Mouse (Mus musculus) v-Abl transformed pro-B cells (cell line): Measurements from ENCODE around the gene Tub.

ENCODE experiments used
- in situ Hi-C, 2 experiments: fragments of 400-800 bp; cut with MboI; formaldehyde crosslinking; loops; one replicate each; pipeline ENCODE4 v1.15.1; 2025; ENCODE audit not compliant: unreplicated experiment in 2 of 2

Tub gene

GRCm38 (mm10) chr7:109021428-109021827 is 71.3 kb downstream of the Tub start:
- in situ Hi-C loops = loop anchor here (5.0 to 25.0 kb wide), 4 partner anchors 77 to 1367 kb away; no protein-coding TSS in a partner anchor

- in situ Hi-C loops = loop anchor here (5.0 to 10.0 kb wide), 3 partner anchors 81 to 1371 kb away; no protein-coding TSS in a partner anchor
These were observed 75.6 kb downstream of the Tub start for GRCm38 (mm10) chr7:109025743-109026142.

- in situ Hi-C loops = loop anchor here (5.0 to 10.0 kb wide), 3 partner anchors 82 to 1372 kb away; no protein-coding TSS in a partner anchor
These were observed 76.8 kb downstream of the Tub start for GRCm38 (mm10) chr7:109026976-109027375.

GRCm38 (mm10) chr7:109027721-109028120 is 77.6 kb downstream of the Tub start:
- in situ Hi-C loops = loop anchor here (5.0 to 10.0 kb wide), 3 partner anchors 83 to 1373 kb away; no protein-coding TSS in a partner anchor

GRCm38 (mm10) chr7:109028204-109028603 is 78.1 kb downstream of the Tub start:
- in situ Hi-C loops = loop anchor here (5.0 to 10.0 kb wide), 3 partner anchors 83 to 1373 kb away; no protein-coding TSS in a partner anchor

- in situ Hi-C loops = loop anchor here (5.0 to 10.0 kb wide), 3 partner anchors 85 to 1375 kb away; no protein-coding TSS in a partner anchor
These were observed 79.9 kb downstream of the Tub start for GRCm38 (mm10) chr7:109029961-109030465.

GRCm38 (mm10) chr7:109031331-109031730 is 81.2 kb downstream of the Tub start:
- in situ Hi-C loops = no loop called here

GRCm38 (mm10) chr7:109032054-109032453 is 81.9 kb downstream of the Tub start:
- in situ Hi-C loops = no loop called here

GRCm38 (mm10) chr7:109038121-109038735 is 88.1 kb downstream of the Tub start:
- in situ Hi-C loops = no loop called here

- in situ Hi-C loops = no loop called here
These were observed 88.8 kb downstream of the Tub start for GRCm38 (mm10) chr7:109038987-109039386.

- in situ Hi-C loops = no loop called here
These were observed 89.3 kb downstream of the Tub start for GRCm38 (mm10) chr7:109039445-109039844.

GRCm38 (mm10) chr7:109045876-109046275 is 95.7 kb downstream of the Tub start:
- in situ Hi-C loops = no loop called here

GRCm38 (mm10) chr7:109050831-109051230 is 100.7 kb downstream of the Tub start:
- in situ Hi-C loops = no loop called here

GRCm38 (mm10) chr7:109059536-109059935 is 109.4 kb downstream of the Tub start:
- in situ Hi-C loops = no loop called here

GRCm38 (mm10) chr7:109069641-109070040 is 119.5 kb downstream of the Tub start:
- in situ Hi-C loops = no loop called here

- in situ Hi-C loops = no loop called here
These were observed 122.2 kb downstream of the Tub start for GRCm38 (mm10) chr7:109072326-109072725.

- in situ Hi-C loops = no loop called here
These were observed 132.4 kb downstream of the Tub start for GRCm38 (mm10) chr7:109082269-109083112.

GRCm38 (mm10) chr7:109083113-109083812 is 133.1 kb downstream of the Tub start, which contains the start of gene Ric3:
Gene Ric3 (minus strand): TSS chr7:109083331.
- in situ Hi-C loops = no loop called here

GRCm38 (mm10) chr7:109083813-109084184 is 133.7 kb downstream of the Tub start:
- in situ Hi-C loops = no loop called here
